Mouse (Mus musculus): ENCODE measurements around the gene Gpx3. TPM values are rescaled to one million over a fixed set of nuclear protein-coding genes. Genes with fewer than 3 reads are reported as not detected.
A peak's percentile ranks its signal among the peaks of the same experiment; 100 is the strongest.
"Not testable (repeated sequence)": the region's sequence is repeated elsewhere in the genome, so short reads cannot be mapped to it uniquely, and the experiment has no call there.

The Gpx3 gene
- polyA plus RNA-seq, 1 experiment from 2014 or later = 33.5 TPM

GRCm38 (mm10) chr11:54934198-54934597 lies 31.9 kb downstream of the Gpx3 start:
- 92% methylated on average over 7 of the region's 7 CpGs for WGBS
- H3K36me3 ChIP-seq = peaks cover 86% of the 10 kb centered on the region

DNA sequence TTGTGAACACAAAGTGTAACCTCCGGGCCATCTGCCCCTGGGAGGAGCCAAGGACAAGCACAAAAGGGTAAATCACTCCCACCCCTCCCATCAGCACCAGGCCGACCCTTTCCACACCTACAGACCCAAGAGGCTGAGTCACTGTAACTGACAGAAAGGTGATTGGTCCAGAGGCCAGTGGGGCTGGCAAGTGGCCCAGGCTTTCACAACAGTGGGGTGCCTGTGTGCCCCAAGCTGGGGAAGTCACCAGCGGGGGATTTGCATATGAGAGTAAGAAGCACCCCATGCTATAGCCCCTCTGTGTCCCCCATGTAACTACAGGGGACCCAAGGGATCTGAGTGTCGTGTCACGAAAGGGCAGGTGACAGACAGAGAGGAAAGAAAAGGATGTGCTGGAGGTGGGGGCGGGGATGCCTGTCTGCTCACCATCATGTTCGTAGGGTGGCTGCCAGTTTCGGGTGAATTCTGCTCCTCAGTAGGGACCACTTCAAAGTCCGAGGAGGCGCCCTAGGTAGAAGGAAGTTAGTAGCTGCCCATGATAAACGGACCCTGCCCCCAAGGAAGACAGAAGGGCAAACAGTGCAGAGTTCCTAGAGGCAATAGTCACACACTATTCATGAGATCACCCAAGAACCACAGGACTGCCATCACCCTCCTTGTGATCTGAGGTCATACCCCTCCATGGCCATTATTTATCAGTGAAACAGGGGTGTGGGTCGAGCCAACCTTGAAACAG lies 34.0 kb downstream of the Gpx3 start:
- Histone ChIP-seq H3K4me3 (no peak overlapping the region), H3K27me3 (no peaks in the 10 kb centered on the region), H3K4me1 (peaks cover 15% of the 10 kb centered on the region), H3K9ac (no peak overlapping the region), H3K9me3 (no peaks in the 10 kb centered on the region), H3K4me2 (replicated peaks) (no peak overlapping the region), H3K36me3 (peaks cover 72% of the 10 kb centered on the region), H3K27ac (no peak overlapping the region)
- 35% methylated on average over 12 of the region's 12 CpGs for WGBS
- no peak for ATAC-seq (ENCODE audit: low FRiP score, low read depth)

More at GRCm38 (mm10) chr11:54934198-54934597, 31.9 kb downstream of the Gpx3 start:
- no peak for ATAC-seq (ENCODE audit: low FRiP score, low read depth)
- Histone ChIP-seq H3K9me3 (no peaks in the 10 kb centered on the region), H3K27me3 (no peaks in the 10 kb centered on the region), H3K4me2 (replicated peaks) (no peak overlapping the region), H3K9ac (no peak overlapping the region), H3K4me3 (no peak overlapping the region), H3K4me1 (peaks cover 15% of the 10 kb centered on the region), H3K27ac (no peak overlapping the region)

DNA sequence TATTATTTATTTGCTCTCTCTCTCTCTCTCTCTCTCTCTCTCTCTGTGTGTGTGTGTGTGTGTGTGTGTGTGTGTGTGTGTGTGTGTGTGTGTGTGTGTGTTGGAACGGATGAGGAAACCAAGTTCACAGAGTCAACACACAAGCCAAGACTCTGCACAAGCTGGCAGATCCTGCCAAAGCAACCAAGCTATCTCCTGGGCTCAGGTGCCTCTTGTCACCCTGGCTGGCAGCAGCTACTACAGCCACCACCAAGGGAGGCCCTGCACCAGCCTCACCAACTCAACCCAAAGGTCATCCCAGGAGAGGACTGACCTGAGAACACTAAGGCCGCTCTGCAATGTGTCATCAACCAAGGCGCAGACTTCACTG lies 34.5 kb downstream of the Gpx3 start:
- Histone ChIP-seq H3K9me3 (no peaks in the 10 kb centered on the region), H3K9ac (no peak overlapping the region), H3K36me3 (peaks cover 66% of the 10 kb centered on the region)

DNA sequence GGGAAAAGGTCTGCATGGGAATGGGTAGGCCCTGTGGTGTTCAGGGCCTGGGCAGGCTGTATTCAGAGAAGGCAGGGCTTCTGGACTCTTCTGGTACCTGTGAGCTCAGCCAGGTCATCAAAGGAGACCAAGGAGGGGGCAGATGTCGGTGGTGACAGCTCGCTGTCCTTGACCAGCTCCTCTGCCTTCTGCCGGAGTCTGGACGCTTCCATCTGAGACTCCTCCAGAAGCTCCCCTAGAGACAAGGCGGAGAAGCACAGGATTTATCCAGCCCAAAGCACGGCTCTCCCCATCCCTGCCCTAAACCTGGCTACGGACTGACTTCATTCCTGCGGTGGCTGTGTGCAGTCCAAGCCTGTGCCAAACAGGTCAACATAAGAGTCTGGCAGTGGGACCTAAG lies 37.2 kb downstream of the Gpx3 start:
- peaks cover 15% of the 10 kb centered on the region for H3K4me1 ChIP-seq
- no peaks in the 10 kb centered on the region for H3K27me3 ChIP-seq
- no peak overlapping the region for H3K4me3 ChIP-seq
- H3K27ac ChIP-seq = no peak overlapping the region
- WGBS = 83% methylated on average over 8 of the region's 8 CpGs
- no peaks in the 10 kb centered on the region for H3K9me3 ChIP-seq
- H3K4me2 ChIP-seq (replicated peaks) = no peak overlapping the region
- H3K9ac ChIP-seq = no peak overlapping the region
- peaks cover 42% of the 10 kb centered on the region for H3K36me3 ChIP-seq
- ATAC-seq (ENCODE audit: low FRiP score, low read depth) = no peak

More for the DNA sequence above, 34.5 kb downstream of the Gpx3 start:
- H3K4me2 ChIP-seq (replicated peaks) = no peak overlapping the region
- peaks cover 15% of the 10 kb centered on the region for H3K4me1 ChIP-seq
- H3K4me3 ChIP-seq = no peak overlapping the region
- H3K27ac ChIP-seq = no peak overlapping the region
- WGBS = 96% methylated on average over 2 of the region's 3 CpGs
- no peak for ATAC-seq (ENCODE audit: low FRiP score, low read depth)
- no peaks in the 10 kb centered on the region for H3K27me3 ChIP-seq

DNA sequence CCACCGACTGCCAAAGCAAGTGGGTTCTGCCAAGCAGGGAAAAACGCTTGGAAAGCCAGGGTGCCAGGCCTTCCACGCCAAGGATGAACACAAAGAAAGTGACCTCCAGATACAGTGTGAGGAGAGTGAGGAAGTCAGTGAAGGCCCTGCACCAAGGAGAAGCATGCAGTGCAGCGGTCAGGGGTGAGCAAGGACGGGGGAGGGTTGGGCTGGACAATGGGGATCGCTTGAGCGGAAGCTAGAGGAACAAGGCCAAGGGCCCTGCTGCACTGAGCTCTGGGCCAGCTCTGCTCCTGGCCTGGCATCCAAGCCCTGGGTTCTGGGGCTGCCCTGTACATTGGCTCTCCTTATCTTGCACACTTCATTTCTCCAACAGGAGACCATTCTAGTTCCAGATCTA lies 37.8 kb downstream of the Gpx3 start:
- Histone ChIP-seq H3K36me3 (peaks cover 40% of the 10 kb centered on the region), H3K9me3 (no peaks in the 10 kb centered on the region), H3K4me2 (replicated peaks) (no peak overlapping the region), H3K4me1 (peaks cover 14% of the 10 kb centered on the region), H3K4me3 (no peak overlapping the region), H3K9ac (no peak overlapping the region), H3K27me3 (no peaks in the 10 kb centered on the region), H3K27ac (no peak overlapping the region)
- no peak for ATAC-seq (ENCODE audit: low FRiP score, low read depth)
- 87% methylated on average over 7 of the region's 7 CpGs for WGBS

DNA sequence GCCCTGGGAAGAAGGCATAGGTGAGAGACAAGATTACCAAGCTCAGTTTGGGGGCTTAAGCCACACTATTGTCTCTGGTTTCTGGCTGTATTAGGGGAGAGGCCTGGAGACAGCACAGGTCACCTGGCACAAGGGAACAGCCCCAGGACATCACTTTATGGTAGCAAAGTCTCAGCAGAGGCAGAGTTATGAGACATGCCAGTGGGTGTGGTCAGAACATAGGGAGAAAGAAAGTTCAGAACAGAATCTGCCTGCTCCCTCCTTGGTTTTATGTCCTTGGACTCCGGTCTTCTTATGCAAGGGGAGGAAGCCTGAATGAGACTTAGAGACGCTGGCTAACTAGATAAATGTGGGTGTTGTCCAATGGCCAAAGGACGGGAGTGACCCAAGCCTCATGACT lies 42.4 kb downstream of the Gpx3 start:
- H3K27me3 ChIP-seq = no peaks in the 10 kb centered on the region
- no peak overlapping the region for H3K4me2 ChIP-seq (replicated peaks)
- 83% methylated on average over 3 of the region's 3 CpGs for WGBS
- H3K9me3 ChIP-seq = no peaks in the 10 kb centered on the region
- H3K4me3 ChIP-seq = no peak overlapping the region
- H3K27ac ChIP-seq = no peak overlapping the region
- no peak for ATAC-seq (ENCODE audit: low FRiP score, low read depth)
- H3K36me3 ChIP-seq = peaks cover under 1% of the 10 kb centered on the region; the same call in 1 of the 2 replicates
- H3K4me1 ChIP-seq = no peaks in the 10 kb centered on the region
- H3K9ac ChIP-seq = no peak overlapping the region

DNA sequence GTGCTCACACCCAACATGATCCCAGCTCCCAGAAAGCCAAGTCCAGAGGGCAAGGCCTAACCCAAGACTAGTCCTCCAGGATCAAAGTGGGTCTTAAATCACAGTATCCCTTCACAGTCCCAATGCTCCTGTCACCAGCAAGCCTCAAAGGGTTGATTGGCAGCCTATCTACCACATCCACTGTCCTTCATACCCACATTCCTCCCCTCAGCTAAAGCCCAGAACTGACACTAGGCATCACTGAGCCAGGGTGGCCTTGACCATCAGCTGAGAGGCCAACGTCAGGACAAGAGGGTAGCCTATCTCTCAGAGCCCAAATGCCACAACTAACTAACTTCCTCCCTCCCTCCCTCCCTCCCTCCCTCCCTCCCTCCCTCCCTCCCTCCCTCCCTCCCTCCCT lies 47.5 kb downstream of the Gpx3 start:
- no peak overlapping the region for H3K9ac ChIP-seq
- H3K27ac ChIP-seq = no peak overlapping the region
- H3K4me1 ChIP-seq = peaks cover 17% of the 10 kb centered on the region
- no peak overlapping the region for H3K4me2 ChIP-seq (replicated peaks)
- WGBS = 67% methylated on average over 1 of the region's 1 CpGs
- no peaks in the 10 kb centered on the region; the same call in none of the 2 replicates for H3K36me3 ChIP-seq
- H3K27me3 ChIP-seq = no peaks in the 10 kb centered on the region
- ATAC-seq (ENCODE audit: low FRiP score, low read depth) = no peak
- H3K4me3 ChIP-seq = no peak overlapping the region
- H3K9me3 ChIP-seq = no peaks in the 10 kb centered on the region

DNA sequence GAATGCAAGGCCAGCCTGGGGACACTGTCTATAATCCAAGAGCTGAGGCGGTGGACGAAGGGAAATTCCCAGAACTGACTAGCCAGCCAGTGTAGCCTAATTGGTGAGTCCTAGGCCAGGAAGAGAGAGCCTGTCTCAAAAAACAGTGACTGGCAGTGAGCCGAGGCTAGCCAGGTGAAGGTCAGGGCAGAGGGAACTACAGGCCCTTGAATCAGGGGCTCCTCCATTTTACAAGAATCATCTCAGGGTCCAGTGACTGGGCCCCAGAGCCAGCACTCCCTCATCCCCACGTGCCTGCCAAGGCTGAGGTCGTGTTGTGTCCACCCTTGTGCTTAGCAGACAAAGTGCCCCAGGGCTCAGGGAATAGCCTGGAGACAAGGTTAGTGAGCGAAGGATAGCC lies 48.4 kb downstream of the Gpx3 start:
- no peak overlapping the region for H3K4me3 ChIP-seq
- H3K9ac ChIP-seq = no peak overlapping the region
- H3K4me2 ChIP-seq (replicated peaks) = no peak overlapping the region
- no peak overlapping the region for H3K27ac ChIP-seq
- no peak for ATAC-seq (ENCODE audit: low FRiP score, low read depth)
- H3K9me3 ChIP-seq = no peaks in the 10 kb centered on the region
- no peaks in the 10 kb centered on the region for H3K27me3 ChIP-seq
- 84% methylated on average over 6 of the region's 6 CpGs for WGBS
- H3K36me3 ChIP-seq = no peaks in the 10 kb centered on the region; the same call in none of the 2 replicates
- H3K4me1 ChIP-seq = peaks cover 22% of the 10 kb centered on the region

DNA sequence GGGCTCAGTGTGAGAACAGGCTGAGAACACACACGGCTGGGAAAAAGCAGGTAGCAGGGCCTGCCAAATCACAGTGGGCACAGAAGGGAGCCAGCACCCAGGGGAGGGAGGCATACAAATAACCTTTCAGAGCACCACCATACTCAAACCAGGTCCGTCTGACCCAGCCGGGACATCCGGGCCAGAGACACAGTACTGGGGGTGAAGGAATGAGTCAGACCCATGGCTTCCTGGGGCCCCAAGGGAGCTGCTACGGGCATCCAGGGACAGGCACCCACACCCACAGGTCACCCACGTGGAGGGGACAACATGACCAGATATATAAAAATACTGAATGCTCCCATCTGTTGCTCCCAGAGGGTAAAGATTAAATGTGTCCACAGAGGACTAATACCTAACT lies 50.4 kb downstream of the Gpx3 start:
- H3K27me3 ChIP-seq = no peaks in the 10 kb centered on the region
- 0 out of 2 replicates have a peak overlapping the region, but pooled peaks have one; percentile 26 for H3K9ac ChIP-seq
- peaks cover 22% of the 10 kb centered on the region for H3K4me1 ChIP-seq
- no peaks in the 10 kb centered on the region for H3K9me3 ChIP-seq
- H3K27ac ChIP-seq = no peak overlapping the region
- no peak overlapping the region for H3K4me2 ChIP-seq (replicated peaks)
- H3K36me3 ChIP-seq = no peaks in the 10 kb centered on the region; the same call in none of the 2 replicates
- no peak for ATAC-seq (ENCODE audit: low FRiP score, low read depth)
- no peak overlapping the region for H3K4me3 ChIP-seq
- 79% methylated on average over 6 of the region's 6 CpGs for WGBS

DNA sequence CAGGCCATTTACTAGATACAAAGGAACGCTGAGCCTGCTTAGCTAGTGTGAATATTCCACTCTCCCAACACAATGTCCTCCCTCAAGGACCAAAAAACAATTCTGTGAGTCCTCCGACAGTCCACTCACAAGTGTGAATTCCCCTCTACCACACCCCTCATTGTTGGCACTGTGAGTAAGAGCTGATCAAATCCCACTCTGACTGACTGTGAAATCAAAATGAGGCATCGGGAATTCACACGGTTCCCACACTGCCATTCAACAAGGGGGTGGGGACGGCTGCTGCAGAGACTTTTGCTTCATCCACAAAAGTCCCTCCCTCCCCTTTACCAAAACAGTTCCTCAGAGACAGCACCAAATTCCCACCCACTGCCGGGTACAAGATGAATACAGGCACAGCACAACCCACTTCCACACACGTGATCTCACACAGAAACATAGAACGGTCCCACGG lies 51.8 kb downstream of the Gpx3 start:
- H3K36me3 ChIP-seq = no peaks in the 10 kb centered on the region; the same call in 1 of the 2 replicates
- H3K27me3 ChIP-seq = no peaks in the 10 kb centered on the region
- 31% methylated on average over 9 of the region's 9 CpGs for WGBS
- peaks cover 22% of the 10 kb centered on the region for H3K4me1 ChIP-seq
- no peaks in the 10 kb centered on the region for H3K9me3 ChIP-seq
- no peak overlapping the region for H3K9ac ChIP-seq
- no peak for ATAC-seq (ENCODE audit: low FRiP score, low read depth)
- H3K27ac ChIP-seq = no peak overlapping the region
- peak overlapping the region; percentile 66 for H3K4me2 ChIP-seq (replicated peaks)
- no peak overlapping the region for H3K4me3 ChIP-seq

DNA sequence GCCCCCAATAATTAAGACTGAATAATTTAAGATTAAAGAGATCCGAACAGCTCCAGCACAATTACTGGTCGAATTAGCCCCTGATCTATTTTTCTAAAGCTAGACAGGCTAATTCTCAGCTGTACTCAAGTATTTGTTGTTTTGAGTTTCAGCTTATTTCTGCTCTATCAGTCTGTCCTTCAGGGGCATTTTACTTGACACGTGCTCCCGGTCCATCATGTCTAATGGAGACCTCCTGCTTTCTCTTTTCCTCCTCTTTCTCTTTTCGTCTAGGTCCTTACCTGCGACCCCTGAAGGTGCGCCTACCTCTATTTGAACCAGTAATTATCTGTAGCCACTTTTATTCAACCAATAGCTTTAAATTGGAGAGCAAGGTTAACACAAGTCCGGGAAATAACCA lies 52.5 kb downstream of the Gpx3 start:
- Histone ChIP-seq H3K27me3 (no peaks in the 10 kb centered on the region), H3K27ac (no peak overlapping the region), H3K9me3 (no peaks in the 10 kb centered on the region), H3K36me3 (no peaks in the 10 kb centered on the region; the same call in 1 of the 2 replicates), H3K4me2 (replicated peaks) (peak overlapping the region; percentile 66; the same call in 1 of the 2 replicates), H3K4me1 (peaks cover 22% of the 10 kb centered on the region), H3K9ac (no peak overlapping the region), H3K4me3 (peak overlapping the region; percentile 78; the same call in 1 of the 2 replicates)
- no peak for ATAC-seq (ENCODE audit: low FRiP score, low read depth)
- 81% methylated on average over 8 of the region's 8 CpGs for WGBS

- peak overlapping the region; percentile 84 for H3K9ac ChIP-seq
- H3K27me3 ChIP-seq; ATAC-seq (ENCODE audit: low FRiP score, low read depth); H3K36me3 ChIP-seq; H3K9me3 ChIP-seq: not testable (repeated sequence)
- WGBS = 43% methylated on average over 10 of the region's 10 CpGs
- H3K4me3 ChIP-seq = peak overlapping the region; percentile 78
- peak overlapping the region; percentile 84; the same call in 1 of the 2 replicates for H3K27ac ChIP-seq
- H3K4me2 ChIP-seq (replicated peaks) = peak overlapping the region; percentile 66
- peaks cover 22% of the 10 kb centered on the region for H3K4me1 ChIP-seq
Measured at GRCm38 (mm10) chr11:54955400-54955734, 53.1 kb downstream of the Gpx3 start.
